Mouse (Mus musculus) cerebellum, adult 11-12 months (tissue): ENCODE data around the gene Gusb.

Source experiments
- DNase-seq: peaks from one replicate; pipeline ENCODE4 v3.0.0; 2022

Gene Gusb

GRCm38 (mm10) chr5:129974354-129974753 lies 28.5 kb downstream of the Gusb start:
- no peak for DNase-seq

- no peak for DNase-seq
Measured at GRCm38 (mm10) chr5:129971491-129971890, 31.4 kb downstream of the Gusb start.

GRCm38 (mm10) chr5:129968417-129968816 lies 34.4 kb downstream of the Gusb start:
- DNase-seq = no peak

- no peak for DNase-seq
Measured at GRCm38 (mm10) chr5:129966448-129966847, 36.4 kb downstream of the Gusb start.

GRCm38 (mm10) chr5:129963224-129963623 lies 39.6 kb downstream of the Gusb start:
- no peak for DNase-seq

- no peak for DNase-seq
Measured at GRCm38 (mm10) chr5:129955792-129956191, 47.1 kb downstream of the Gusb start.

- peak; percentile 45 for DNase-seq
Measured at GRCm38 (mm10) chr5:129954473-129955254, 48.2 kb downstream of the Gusb start.

GRCm38 (mm10) chr5:129952143-129952542 lies 50.7 kb downstream of the Gusb start:
- no peak for DNase-seq

GRCm38 (mm10) chr5:129947528-129948033 lies 55.3 kb downstream of the Gusb start:
- DNase-seq = no peak

- no peak for DNase-seq
Measured at GRCm38 (mm10) chr5:129943402-129943801, 59.4 kb downstream of the Gusb start.

- DNase-seq = peak; percentile 66
Measured at GRCm38 (mm10) chr5:129942073-129942939, 60.5 kb downstream of the Gusb start.

GRCm38 (mm10) chr5:129941495-129942045 lies 61.3 kb downstream of the Gusb start, which contains the start of gene Vkorc1l1:
Gene Vkorc1l1 (plus strand): TSS chr5:129941970.
- DNase-seq = peak; percentile 98

- DNase-seq = no peak
Measured at GRCm38 (mm10) chr5:129940736-129941494, 61.9 kb downstream of the Gusb start.

- peak; percentile 37 for DNase-seq
Measured at GRCm38 (mm10) chr5:129940281-129940680, 62.6 kb downstream of the Gusb start.
